Mouse (Mus musculus) stomach, postnatal 0 days (tissue): ENCODE results near the gene Olfr1383. TPM values are rescaled to one million over a fixed set of nuclear protein-coding genes. Genes with fewer than 3 reads are reported as not detected.
"Not testable (repeated sequence)": the region's sequence is repeated elsewhere in the genome, so short reads cannot be mapped to it uniquely, and the experiment has no call there.

Experiments
- ATAC-seq: fragments of 200-750 bp; cut with Nextera tagmentation; 2 replicates; pipeline ENCODE4 v1.8.0; 2017; ENCODE audit not compliant: low FRiP score, low TSS enrichment
- DNase-seq: peaks from one replicate; pipeline ENCODE4 v3.0.0-alpha.2; 2016; ENCODE audit warnings: low spot score
- H3K27ac ChIP-seq: fragments of 300-500 bp; sonication (generic); replicated peaks from 2 replicates; pipeline ENCODE4 v1.5.1; 2014; ENCODE audit warnings: mild to moderate bottlenecking, control low read depth
- H3K27me3 ChIP-seq: fragments of 300-500 bp; sonication (generic); 2 replicates; pipeline ENCODE4 v1.6.1; 2014; ENCODE audit warnings: low read length; ENCODE audit not compliant: control insufficient read depth, insufficient read depth
- H3K36me3 ChIP-seq: fragments of 300-500 bp; sonication (generic); 2 replicates; pipeline ENCODE4 v1.6.1; 2014; ENCODE audit warnings: low read length, mixed read lengths; ENCODE audit not compliant: control insufficient read depth, insufficient read depth
- H3K4me1 ChIP-seq: fragments of 300-500 bp; sonication (generic); replicated peaks from 2 replicates; pipeline ENCODE4 v1.6.1; 2014; ENCODE audit warnings: antibody characterized with exemption; ENCODE audit not compliant: control insufficient read depth, insufficient read depth
- H3K4me2 ChIP-seq: fragments of 300-500 bp; sonication (generic); replicated peaks from 2 replicates; pipeline ENCODE4 v1.6.1; 2014; ENCODE audit warnings: low read depth, mild to moderate bottlenecking, control low read depth, moderate library complexity
- H3K4me3 ChIP-seq: fragments of 300-500 bp; sonication (generic); 2 replicates; pipeline ENCODE4 v1.5.1; 2014; ENCODE audit warnings: low read depth, low read length, control low read depth
- H3K9ac ChIP-seq: fragments of 300-500 bp; sonication (generic); 2 replicates; pipeline ENCODE4 v1.6.1; 2014; ENCODE audit warnings: mild to moderate bottlenecking, low read length, control low read depth, mixed read lengths
- H3K9me3 ChIP-seq: fragments of 300-500 bp; sonication (generic); 2 replicates; pipeline ENCODE4 v1.6.1; 2016; ENCODE audit warnings: low read length; ENCODE audit not compliant: control insufficient read depth
- CTCF ChIP-seq: IDR thresholded peaks from 2 replicates; pipeline ENCODE4 v1.5.1; 2016; ENCODE audit warnings: antibody characterized with exemption, low read depth, mild to moderate bottlenecking, moderate library complexity
- EP300 ChIP-seq: optimal IDR thresholded peaks from 2 replicates; pipeline ENCODE3; 2016; ENCODE audit warnings: antibody characterized with exemption
- WGBS: fragments of 180-500 bp; shearing (Covaris S2); extraction: QIAGEN DNeasy Blood & Tissue Kit; methylation state at CpG from one replicate; pipeline ENCODE4 v1.1.7; 2014; 5-methylcytosine and 5-hydroxymethylcytosine counted together
- polyA plus RNA-seq: library from polyadenylated mRNA; unstranded; fragments of >200 nt; fragmentation: Nextera tagmentation; extraction: Ambion mirVana; gene quantifications from 2 replicates; pipeline ENCODE4 v1.2.1, GENCODE M21; 2015

Gene Olfr1383
- polyA plus RNA-seq: 0.02 TPM in 1 of 2 replicates, not detected in the other

DNA sequence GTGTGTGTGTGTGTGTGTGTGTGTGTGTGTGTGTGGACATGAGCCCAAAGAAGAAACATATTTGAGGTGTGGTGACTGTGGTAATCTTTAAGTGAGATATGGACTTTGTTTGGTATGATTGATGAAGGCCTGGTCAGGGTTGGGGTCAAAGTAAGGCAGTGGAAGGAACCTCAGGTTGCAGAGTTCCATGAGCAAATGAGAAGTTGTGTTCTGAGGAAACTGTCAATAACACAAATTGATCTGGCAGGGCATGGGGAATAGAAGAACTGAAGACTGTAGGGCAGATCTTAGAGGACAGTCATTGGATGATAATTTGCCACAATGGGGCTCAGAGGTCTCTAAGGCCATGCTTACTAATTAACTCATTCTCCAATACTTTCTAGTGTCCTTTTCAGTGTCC lies at the start of gene Olfr1383:
Gene Olfr1383 (plus strand): TSS at position 301 of the 400 bp plus-strand sequence.
- no peaks in the 10 kb centered on the region for H3K36me3 ChIP-seq
- no peaks in the 10 kb centered on the region for H3K9me3 ChIP-seq
- no peaks in the 10 kb centered on the region for H3K4me1 ChIP-seq
- H3K4me2 ChIP-seq: no peak within 1 kb of the TSS
- H3K9ac ChIP-seq: no peak within 1 kb of the TSS
- DNase-seq (no peak), ATAC-seq (no peak)
- no peak within 1 kb of the TSS for H3K27ac ChIP-seq
- H3K27me3 ChIP-seq: no peaks in the 10 kb centered on the region
- H3K4me3 ChIP-seq: no peak within 1 kb of the TSS
- TF ChIP-seq EP300 (no peak), CTCF (no peak)

DNA sequence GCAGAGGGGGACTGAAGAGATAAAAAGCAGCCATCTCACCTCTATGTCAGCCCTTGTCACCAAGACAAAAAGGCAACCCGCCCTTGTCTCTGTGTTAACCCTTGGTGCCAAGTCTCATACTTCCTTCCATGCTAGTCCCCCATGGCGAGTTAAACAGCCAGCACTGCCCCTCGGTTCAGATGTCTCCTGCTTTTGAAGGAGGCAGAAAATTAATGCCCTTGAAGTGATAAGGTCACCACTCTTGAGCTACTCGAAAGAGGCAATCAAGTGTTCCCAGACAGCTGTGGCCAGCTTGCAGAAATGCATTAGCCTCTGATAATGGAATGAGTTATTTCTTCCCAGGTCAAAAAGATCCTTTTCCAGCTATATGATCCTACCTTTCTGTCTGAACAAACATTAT lies 33.5 kb upstream of the Olfr1383 start:
- Histone ChIP-seq H3K4me2 (no peak overlapping the region), H3K27me3 (no peaks in the 10 kb centered on the region), H3K4me3 (no peak overlapping the region), H3K9ac (no peak overlapping the region), H3K9me3 (no peaks in the 10 kb centered on the region), H3K4me1 (no peaks in the 10 kb centered on the region), H3K27ac (no peak overlapping the region), H3K36me3 (no peaks in the 10 kb centered on the region)
- WGBS: 33% methylated on average over 4 of the region's 4 CpGs
- no peak for ATAC-seq
- TF ChIP-seq CTCF: no peak
- no peak for TF ChIP-seq EP300
- DNase-seq: no peak

DNA sequence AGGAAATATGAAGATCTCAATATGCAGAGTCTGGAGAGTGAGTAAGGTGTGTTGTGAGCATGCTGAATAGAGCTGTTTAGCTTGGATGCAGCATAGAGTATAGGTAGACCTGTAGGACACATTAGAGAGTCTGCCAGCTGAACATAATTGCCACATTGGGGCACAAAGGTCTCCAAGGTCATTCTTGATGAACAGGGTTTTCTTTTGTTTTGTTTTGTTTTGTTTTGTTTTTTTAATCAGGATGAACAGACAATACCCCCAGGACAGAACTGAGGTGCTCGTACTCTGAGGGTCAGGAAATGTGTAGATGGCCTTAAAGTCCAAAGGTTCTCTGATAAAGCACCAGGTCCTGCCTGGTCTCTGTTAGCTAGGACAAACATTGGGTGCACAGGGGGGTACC lies 30.7 kb upstream of the Olfr1383 start, which contains the start of gene Olfr1385:
Gene Olfr1385 (plus strand): TSS at position 301 of the 400 bp plus-strand sequence.
- ATAC-seq, DNase-seq: not testable (repeated sequence)

DNA sequence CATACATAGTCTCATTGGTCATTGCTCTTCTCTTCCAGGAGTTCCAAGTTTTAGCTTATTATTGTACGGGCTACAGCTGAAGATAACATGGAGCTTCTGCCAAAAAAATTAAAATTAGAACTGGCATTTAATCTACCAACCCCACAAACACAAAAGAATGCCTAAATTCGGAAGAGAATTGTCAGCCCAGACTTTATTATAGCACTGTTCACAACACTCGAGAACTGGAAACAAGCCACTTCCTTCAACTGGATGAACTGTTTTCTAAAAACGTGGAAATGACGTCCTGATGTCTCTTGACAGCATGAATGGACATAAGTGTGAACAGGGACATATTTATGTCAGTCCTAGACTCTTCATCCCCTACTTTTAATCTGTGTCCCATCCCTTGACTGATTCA lies 1.4 kb upstream of the Olfr1383 start:
- Histone ChIP-seq H3K4me1 (no peaks in the 10 kb centered on the region), H3K4me3 (no peak overlapping the region), H3K9me3 (no peaks in the 10 kb centered on the region), H3K9ac (no peak overlapping the region), H3K4me2 (no peak overlapping the region), H3K27me3 (no peaks in the 10 kb centered on the region), H3K36me3 (no peaks in the 10 kb centered on the region), H3K27ac (no peak overlapping the region)
- no peak for DNase-seq
- TF ChIP-seq EP300: no peak
- no peak for TF ChIP-seq CTCF
- 61% methylated on average over 5 of the region's 5 CpGs for WGBS
- no peak for ATAC-seq

More for the DNA sequence above, 30.7 kb upstream of the Olfr1383 start, which contains the start of gene Olfr1385:
- not testable (repeated sequence) for H3K4me1 ChIP-seq, H3K36me3 ChIP-seq, H3K4me3 ChIP-seq, H3K4me2 ChIP-seq, H3K27ac ChIP-seq, H3K9me3 ChIP-seq, H3K9ac ChIP-seq, H3K27me3 ChIP-seq
- WGBS: 63% methylated on average over 1 of the region's 1 CpGs

DNA sequence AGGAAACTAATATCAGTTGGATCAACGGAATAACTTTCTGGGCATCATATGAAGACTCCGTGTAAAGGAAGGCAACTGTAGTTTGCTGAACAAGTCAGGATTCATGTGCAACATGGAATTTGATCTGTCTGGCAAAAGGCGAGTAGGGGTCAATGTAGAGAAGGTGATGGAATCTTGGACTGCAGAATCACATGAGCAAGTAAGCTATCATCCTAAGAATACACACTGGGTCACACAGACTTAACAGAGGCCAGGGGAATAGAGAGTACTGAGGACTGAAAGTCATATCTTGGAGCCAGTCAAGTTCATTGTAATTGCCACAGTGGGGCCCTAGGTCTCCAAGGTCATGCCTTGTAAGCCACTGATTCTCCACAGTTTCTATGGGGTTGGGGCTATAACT lies 8.5 kb downstream of the Olfr1383 start, which contains the start of gene Olfr1382:
Gene Olfr1382 (plus strand): TSS at position 301 of the 400 bp plus-strand sequence.
- TF ChIP-seq CTCF: no peak
- no peak for TF ChIP-seq EP300
- H3K36me3 ChIP-seq: no peaks in the 10 kb centered on the region
- H3K9ac ChIP-seq: no peak within 1 kb of the TSS
- H3K27me3 ChIP-seq: no peaks in the 10 kb centered on the region
- no peaks in the 10 kb centered on the region for H3K9me3 ChIP-seq
- H3K4me2 ChIP-seq: no peak within 1 kb of the TSS
- DNase-seq (no peak), ATAC-seq (no peak)
- no peak within 1 kb of the TSS for H3K27ac ChIP-seq
- no peaks in the 10 kb centered on the region for H3K4me1 ChIP-seq
- 80% methylated on average over 3 of the region's 3 CpGs for WGBS
- H3K4me3 ChIP-seq: no peak within 1 kb of the TSS

DNA sequence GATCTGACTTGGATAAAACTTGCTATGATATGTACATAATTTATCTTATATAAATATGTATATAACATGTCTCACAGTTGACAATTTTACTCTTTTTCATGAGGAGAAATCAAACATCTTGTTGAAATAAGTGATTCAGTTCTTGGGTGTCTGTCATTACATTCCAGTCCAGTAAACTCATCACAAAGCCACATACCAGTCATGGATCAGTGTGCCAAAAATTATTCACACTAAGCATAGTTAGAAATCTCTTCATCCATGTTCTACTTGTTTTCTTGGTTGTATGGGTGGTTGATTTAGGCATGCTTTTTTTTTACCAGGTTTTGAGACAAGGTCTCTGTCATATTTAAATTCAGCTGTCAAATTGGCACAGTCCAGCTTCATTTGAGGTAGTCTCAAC lies 13.3 kb downstream of the Olfr1383 start:
- DNase-seq (no peak), ATAC-seq (no peak)
- Histone ChIP-seq H3K9me3 (no peaks in the 10 kb centered on the region), H3K4me3 (no peak overlapping the region), H3K9ac (no peak overlapping the region), H3K4me2 (no peak overlapping the region), H3K4me1 (no peaks in the 10 kb centered on the region), H3K27ac (no peak overlapping the region), H3K36me3 (no peaks in the 10 kb centered on the region), H3K27me3 (no peaks in the 10 kb centered on the region)
- no peak for TF ChIP-seq CTCF
- no peak for TF ChIP-seq EP300
